Mouse (Mus musculus): ENCODE data around the gene Nfya.

The Nfya gene

DNA sequence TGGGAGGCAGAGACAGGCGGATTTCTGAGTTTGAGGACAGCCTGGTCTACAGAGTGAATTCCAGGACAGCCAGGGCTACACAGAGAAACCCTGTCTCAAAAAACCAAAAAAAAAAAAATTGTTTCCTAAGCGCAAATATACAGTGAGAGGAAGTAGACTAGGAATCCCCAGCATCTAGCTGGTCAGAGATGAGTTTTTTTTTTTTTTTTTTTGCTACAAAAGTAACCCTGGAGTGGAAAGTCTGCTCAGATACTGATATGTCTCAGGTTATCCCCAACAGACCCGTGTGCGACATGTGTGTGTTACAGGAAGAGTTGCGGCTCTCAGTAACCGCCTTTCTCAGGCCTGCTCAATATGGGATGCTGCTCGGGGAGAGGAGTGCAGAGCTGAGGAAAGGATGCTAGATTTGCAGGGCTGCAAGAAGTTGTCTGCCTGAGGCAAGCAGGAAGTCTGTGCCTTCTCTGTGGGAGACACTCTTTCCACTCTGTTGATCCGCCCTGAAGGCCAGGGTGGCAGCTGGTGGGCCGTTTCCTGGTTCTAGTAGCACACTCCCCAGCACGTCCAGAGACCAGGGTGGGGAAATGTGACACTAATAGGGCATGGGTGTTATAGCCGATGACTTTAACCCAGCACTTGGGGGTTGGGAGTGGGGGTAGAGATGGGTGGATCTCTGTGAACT lies 18.3 kb upstream of the Nfya start:
- peak; percentile 37 for DNase-seq

DNA sequence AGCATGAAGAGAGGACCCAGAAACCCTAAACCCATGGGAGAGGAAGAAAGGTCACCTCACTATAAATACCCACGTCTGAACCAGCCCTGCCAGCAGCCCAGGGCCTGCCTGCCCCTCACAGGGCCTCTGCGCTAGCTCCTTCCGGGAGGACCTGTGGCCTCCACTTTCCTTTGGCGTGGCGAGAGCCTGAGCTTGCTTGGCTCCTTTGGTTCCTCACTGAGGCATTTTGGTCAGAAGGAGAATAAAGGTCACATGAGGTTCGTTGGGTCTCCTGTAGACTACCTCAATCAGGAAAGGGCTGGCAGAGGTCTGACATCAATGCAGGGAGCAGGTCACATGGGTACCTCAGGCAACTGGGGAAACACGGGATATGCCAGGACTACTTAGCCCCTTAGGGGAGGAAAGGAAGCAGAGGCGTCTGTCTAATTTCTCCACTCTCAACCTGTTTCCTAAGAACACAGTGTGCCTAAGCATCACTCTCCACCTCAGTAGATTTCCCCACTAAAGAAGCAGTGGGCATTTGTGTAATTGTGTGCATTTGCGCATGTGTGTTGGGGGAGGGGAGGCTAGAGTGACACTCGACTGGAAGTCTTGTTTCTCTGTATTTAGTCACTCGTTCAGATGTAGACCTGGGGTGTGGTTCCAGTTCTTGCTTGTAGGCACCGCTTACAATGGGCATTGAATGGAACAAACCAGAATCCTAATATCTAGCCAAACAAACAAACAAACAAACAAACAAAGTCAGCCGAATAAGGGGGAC lies 17.5 kb upstream of the Nfya start:
- no peak for DNase-seq

GRCm38 (mm10) chr17:48425823-48426612 lies 16.3 kb upstream of the Nfya start:
- peak; percentile 33 for DNase-seq

GRCm38 (mm10) chr17:48424237-48424636 lies 14.5 kb upstream of the Nfya start:
- no peak for DNase-seq

- no peak for DNase-seq
These were observed 9.9 kb upstream of the Nfya start for GRCm38 (mm10) chr17:48419571-48419970.

GRCm38 (mm10) chr17:48418781-48419180 lies 9.1 kb upstream of the Nfya start:
- DNase-seq, result no peak

DNA sequence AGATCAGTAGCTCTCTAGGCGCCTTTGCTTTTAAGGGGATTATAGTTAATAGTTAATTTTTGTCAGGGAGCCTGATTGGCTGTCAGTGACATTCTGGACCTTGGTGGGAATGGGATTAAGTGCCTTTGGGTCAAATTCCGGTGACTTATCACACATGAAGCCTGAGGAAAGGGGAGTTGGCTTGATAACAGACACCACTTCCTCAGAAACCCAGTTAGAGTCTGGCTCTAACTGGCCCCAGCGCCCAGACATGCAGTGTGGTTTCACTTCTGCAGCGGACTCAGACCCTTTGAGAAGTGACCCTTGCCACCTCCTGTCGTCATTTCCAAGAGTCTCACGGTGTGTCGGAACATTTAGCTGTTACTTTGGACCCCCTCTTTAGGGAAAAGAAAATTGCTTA lies 8.5 kb upstream of the Nfya start:
- no peak for DNase-seq

DNA sequence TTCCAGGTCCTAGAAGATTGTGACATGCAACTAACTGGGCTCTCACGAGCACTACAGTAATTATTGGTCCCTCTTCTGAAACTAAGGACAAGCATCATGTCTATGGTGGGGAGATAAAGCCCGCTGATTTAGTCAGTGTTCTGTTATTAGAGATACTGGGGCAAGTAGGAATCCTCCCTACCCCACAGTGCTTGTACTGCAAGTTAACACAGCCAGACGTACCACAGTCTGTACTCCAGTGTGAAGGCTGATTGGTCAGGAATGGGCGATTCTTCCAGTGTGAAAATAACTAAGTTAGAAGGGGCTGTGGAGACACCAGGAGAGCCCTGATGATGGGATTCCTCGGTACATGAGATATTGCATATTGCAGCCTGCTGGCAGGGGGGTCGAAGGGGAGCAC lies 7.8 kb upstream of the Nfya start:
- DNase-seq, result no peak

DNA sequence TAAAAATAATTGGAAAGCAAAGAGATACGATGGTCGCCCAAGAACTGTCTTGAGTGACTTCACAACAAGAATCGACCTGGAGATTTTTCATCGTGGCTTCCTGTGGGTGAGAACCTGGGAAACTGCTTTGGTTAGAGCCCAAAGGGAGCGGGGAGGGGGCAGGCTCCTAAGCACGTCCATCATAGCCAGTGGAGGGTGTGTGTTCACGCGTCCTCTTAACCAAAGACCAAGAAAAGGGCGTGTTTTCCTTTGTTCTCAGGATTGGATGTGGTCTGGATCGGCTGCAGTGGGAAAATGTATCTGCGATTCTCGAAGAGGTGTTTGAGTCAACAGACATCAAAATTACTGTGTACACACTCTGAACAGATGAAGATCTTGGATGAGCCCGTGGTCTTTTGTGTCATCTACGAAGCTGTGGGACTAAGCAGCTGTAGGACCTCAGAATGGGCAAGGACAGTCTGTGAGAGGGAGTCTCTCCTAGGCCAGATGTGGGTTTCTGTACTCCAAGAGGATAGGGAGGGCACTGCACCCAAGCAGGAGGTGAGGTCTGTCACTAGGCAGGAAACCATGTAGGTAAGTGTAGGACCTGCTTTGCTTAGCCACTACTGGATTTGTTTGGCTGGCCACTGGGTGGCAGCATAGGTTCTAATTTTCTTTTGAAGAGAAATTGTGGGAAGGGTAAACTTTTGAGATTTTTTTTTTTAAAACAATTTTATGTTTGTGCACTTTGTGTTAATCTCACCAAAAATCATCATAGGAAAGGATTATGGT lies 6.9 kb upstream of the Nfya start:
- peak; percentile 75 for DNase-seq

GRCm38 (mm10) chr17:48416011-48416410 lies 6.3 kb upstream of the Nfya start:
- no peak for DNase-seq

- no peak for DNase-seq
These were observed 1.5 kb upstream of the Nfya start for GRCm38 (mm10) chr17:48411241-48411640.

DNA sequence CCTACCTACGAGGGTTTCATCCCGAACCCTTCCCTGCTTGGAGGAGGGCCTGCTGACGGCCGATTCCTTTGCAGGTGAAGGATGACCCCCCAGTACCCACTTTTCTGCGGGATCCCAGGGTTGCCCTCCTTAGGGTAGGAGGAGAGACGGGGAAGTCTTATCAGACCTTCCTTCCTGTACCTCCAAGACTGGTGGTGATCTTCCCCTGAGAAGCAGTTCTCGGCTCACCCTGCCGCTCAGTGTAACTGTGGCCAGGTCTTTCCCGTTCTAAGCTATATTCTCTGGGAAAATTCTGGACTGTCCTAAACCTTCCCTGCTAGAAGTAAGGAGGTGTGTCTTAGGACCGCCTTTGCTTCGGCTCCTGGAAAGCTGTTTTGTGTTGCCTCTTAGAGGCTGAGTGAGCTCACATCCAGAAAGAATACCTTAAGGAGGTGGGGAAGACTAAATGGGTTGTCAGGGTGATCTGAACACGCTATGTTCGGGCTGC lies 636 bp upstream of the Nfya start:
- DNase-seq, result no peak

- DNase-seq, result peak; percentile 83
These were observed 997 bp downstream of the Nfya start for GRCm38 (mm10) chr17:48408526-48409291.

DNA sequence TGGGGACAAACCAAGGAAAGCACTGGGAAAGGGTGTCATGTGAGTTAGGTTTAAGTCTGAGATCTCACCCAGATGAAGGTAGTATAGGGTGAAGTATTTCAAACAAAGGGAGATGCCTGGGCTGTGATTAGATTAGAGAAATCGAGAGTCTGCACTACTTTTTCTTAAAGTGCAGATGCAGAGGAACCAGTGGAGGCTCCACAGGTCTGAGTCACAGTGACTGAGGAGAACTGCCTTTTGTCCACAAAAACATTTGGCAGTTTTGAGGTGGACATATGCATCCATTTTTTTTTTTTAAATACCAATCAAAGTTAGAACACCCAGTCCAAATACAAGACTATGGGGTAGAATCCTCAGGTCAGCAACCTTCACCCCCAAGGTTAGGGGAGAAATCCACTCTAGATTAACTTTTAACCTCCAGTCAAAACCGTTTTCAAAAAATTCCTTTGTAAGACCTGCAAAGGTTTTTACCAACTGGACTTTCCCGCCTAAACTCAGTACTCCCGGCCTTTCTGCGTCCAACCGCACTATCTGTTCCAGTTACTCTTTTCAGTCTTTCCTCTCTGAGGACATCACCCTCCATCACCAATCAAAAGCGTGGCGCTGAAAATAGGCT lies 1.7 kb downstream of the Nfya start:
- no peak for DNase-seq

DNA sequence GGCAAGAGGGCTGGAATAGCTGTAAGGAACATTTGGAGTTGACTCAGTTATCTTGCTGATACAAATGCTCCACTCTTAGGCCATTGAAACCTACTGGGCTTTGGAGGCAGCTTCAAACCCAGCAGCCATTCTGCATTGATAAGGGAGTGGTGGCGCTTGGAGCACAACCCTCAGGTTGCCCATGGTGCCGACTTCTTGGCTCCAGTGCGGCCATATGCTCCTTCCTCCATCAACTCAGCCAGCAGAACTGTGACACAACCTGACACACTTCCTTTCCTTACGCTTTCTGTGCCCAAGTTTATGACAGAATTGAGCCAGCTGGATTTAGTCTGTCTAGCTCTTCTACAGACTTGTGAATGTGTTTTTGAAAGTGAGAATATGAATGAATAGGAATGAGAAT lies 2.6 kb downstream of the Nfya start:
- DNase-seq, result no peak

GRCm38 (mm10) chr17:48404706-48405105 lies 5.0 kb downstream of the Nfya start:
- no peak for DNase-seq

- no peak for DNase-seq
These were observed 5.9 kb downstream of the Nfya start for GRCm38 (mm10) chr17:48403848-48404247.

GRCm38 (mm10) chr17:48402751-48403150 lies 7.0 kb downstream of the Nfya start:
- no peak for DNase-seq

- no peak for DNase-seq
These were observed 8.0 kb downstream of the Nfya start for GRCm38 (mm10) chr17:48401710-48402109.

DNA sequence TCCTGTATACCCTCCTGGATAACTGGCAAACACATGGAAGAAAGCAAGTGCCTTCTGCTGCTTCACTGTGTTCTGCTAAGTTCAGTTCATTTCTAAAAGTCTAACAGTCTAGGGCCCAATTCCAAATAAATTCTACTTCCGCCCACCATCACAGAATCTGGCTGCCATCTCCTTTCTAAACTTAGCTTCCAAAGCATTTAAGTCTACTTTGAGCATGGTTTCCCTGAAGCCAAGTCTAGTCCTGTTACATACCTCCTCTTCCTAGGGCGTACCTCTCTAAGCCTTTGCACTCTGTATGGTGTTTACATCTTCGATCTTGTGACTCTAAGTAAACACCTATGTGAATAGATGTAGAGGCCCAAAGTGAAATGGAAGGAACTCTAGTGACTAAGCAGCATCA lies 17.1 kb downstream of the Nfya start:
- DNase-seq, result no peak

DNA sequence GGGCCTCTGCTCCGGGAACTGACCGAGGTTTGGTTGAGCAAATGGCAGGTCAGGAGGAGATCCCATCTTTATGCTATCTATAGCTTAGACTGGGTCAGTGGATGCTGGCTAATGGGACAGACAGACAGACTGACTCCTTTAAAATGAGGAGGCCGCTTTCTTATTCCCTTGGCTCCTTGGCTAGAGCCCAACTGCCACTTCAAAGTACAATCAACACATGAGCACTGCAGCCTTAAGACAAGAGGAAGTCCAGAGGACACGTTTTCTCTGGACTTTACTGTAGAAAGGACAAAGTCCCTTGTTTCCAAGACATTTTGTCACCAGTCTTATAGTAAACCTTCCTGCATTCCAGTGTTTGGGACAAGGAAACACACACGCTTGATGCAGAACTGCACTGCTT lies 18.3 kb downstream of the Nfya start:
- no peak for DNase-seq

DNA sequence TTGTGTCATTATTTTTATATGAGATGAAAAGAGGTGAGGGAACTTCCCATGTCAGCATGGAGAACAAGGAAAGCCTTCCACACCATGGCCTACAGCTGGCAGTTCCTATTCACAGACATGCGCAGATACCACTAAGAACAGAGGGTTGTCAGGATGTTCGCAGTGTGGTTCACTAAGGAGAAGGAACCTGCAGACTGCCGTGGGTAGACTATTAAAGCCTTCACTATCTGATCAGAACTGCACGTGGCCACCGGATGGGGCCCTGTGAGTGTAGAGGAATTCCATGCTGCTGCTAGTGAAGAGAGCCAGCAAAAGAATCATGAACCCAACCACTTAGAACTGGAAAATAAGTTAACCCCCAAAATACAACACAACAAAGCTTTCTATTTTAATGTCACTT lies 20.3 kb downstream of the Nfya start:
- no peak for DNase-seq

Measured in lung, postnatal 10 days (tissue).